Mouse (Mus musculus) embryonic facial prominence, embryonic 14.5 days (tissue): ENCODE measurements around the gene Zcchc24. TPM values are rescaled to one million over a fixed set of nuclear protein-coding genes. Genes with fewer than 3 reads are reported as not detected.

Experiments
- ATAC-seq: fragments of 200-750 bp; cut with Nextera tagmentation; 2 replicates; pipeline ENCODE4 v1.8.0; 2017; ENCODE audit warnings: low read depth, moderate number of reproducible peaks, moderate TSS enrichment
- DNase-seq: peaks from one replicate; pipeline ENCODE4 v3.0.0-alpha.2; 2015; ENCODE audit warnings: low spot score
- H3K27ac ChIP-seq: fragments of 300-500 bp; sonication (generic); replicated peaks from 2 replicates; pipeline ENCODE4 v1.5.1; 2014; ENCODE audit warnings: low read depth, mild to moderate bottlenecking, low read length, moderate library complexity
- H3K27me3 ChIP-seq: fragments of 300-500 bp; sonication (generic); replicated peaks from 2 replicates; pipeline ENCODE4 v1.6.1; 2014; ENCODE audit warnings: low read length; ENCODE audit not compliant: control insufficient read depth, insufficient read depth
- H3K36me3 ChIP-seq: fragments of 300-500 bp; sonication (generic); 2 replicates; pipeline ENCODE4 v1.6.1; 2014; ENCODE audit warnings: low read length, mixed read lengths; ENCODE audit not compliant: control insufficient read depth, insufficient read depth
- H3K4me1 ChIP-seq: fragments of 300-500 bp; sonication (generic); 2 replicates; pipeline ENCODE4 v1.6.1; 2014; ENCODE audit warnings: antibody characterized with exemption, low read length; ENCODE audit not compliant: control insufficient read depth, insufficient read depth
- H3K4me2 ChIP-seq: fragments of 300-500 bp; sonication (generic); 2 replicates; pipeline ENCODE4 v1.6.1; 2014; ENCODE audit warnings: low read depth, mild to moderate bottlenecking, low read length, moderate library complexity, mixed read lengths
- H3K4me3 ChIP-seq: fragments of 300-500 bp; sonication (generic); 2 replicates; pipeline ENCODE4 v1.5.1; 2014; ENCODE audit warnings: low read depth, mild to moderate bottlenecking, low read length
- H3K9ac ChIP-seq: fragments of 300-500 bp; sonication (generic); 2 replicates; pipeline ENCODE4 v1.6.1; 2014; ENCODE audit warnings: low read depth, mild to moderate bottlenecking, low read length, moderate library complexity, mixed read lengths
- H3K9me3 ChIP-seq: fragments of 300-500 bp; sonication (generic); 2 replicates; pipeline ENCODE4 v1.6.1; 2016; ENCODE audit warnings: low read length; ENCODE audit not compliant: control insufficient read depth
- WGBS: fragments of 180-500 bp; shearing (Covaris S2); extraction: QIAGEN DNeasy Blood & Tissue Kit; methylation state at CpG from one replicate; pipeline ENCODE4 v1.1.7; 2014; 5-methylcytosine and 5-hydroxymethylcytosine counted together
- polyA plus RNA-seq: library from polyadenylated mRNA; unstranded; fragments of >200 nt; fragmentation: Nextera tagmentation; extraction: Ambion mirVana; gene quantifications from 2 replicates; pipeline ENCODE4 v1.2.1, GENCODE M21; 2014

Gene Zcchc24
- polyA plus RNA-seq, 1 experiment from 2014 or later, result 45.6 TPM

GRCm38 (mm10) chr14:25749143-25749909 lies 19.5 kb downstream of the Zcchc24 start:
- no peak overlapping the region for H3K9ac ChIP-seq
- DNase-seq, result peak; percentile 70
- no peak overlapping the region for H3K4me3 ChIP-seq
- H3K27me3 ChIP-seq, result no peaks in the 10 kb centered on the region
- H3K27ac ChIP-seq, result peak overlapping the region; percentile 35
- H3K4me2 ChIP-seq, result no peak overlapping the region
- 21% methylated on average over 13 of the region's 13 CpGs for WGBS
- no peak for ATAC-seq
- H3K9me3 ChIP-seq, result no peaks in the 10 kb centered on the region
- H3K4me1 ChIP-seq, result peaks cover 19% of the 10 kb centered on the region
- peaks cover 36% of the 10 kb centered on the region for H3K36me3 ChIP-seq

GRCm38 (mm10) chr14:25747996-25748756 lies 20.7 kb downstream of the Zcchc24 start:
- Histone ChIP-seq H3K4me3 (no peak overlapping the region), H3K9ac (no peak overlapping the region), H3K27ac (0 out of 2 replicates have a peak overlapping the region, but pooled peaks have one; percentile 11), H3K4me1 (peaks cover 19% of the 10 kb centered on the region), H3K36me3 (peaks cover 32% of the 10 kb centered on the region), H3K9me3 (no peaks in the 10 kb centered on the region), H3K4me2 (no peak overlapping the region), H3K27me3 (no peaks in the 10 kb centered on the region)
- DNase-seq, result no peak
- no peak for ATAC-seq
- WGBS, result 58% methylated on average over 5 of the region's 7 CpGs

- Histone ChIP-seq H3K4me2 (no peak overlapping the region), H3K4me1 (peaks cover 19% of the 10 kb centered on the region), H3K9me3 (no peaks in the 10 kb centered on the region), H3K4me3 (no peak overlapping the region), H3K27me3 (no peaks in the 10 kb centered on the region), H3K27ac (0 out of 2 replicates have a peak overlapping the region, but pooled peaks have one; percentile 11), H3K36me3 (peaks cover 31% of the 10 kb centered on the region), H3K9ac (no peak overlapping the region)
- peak; percentile 79 for ATAC-seq
- DNase-seq, result peak; percentile 70
- WGBS, result 67% methylated on average over 20 of the region's 21 CpGs
These were observed 21.6 kb downstream of the Zcchc24 start for GRCm38 (mm10) chr14:25746971-25747945.

GRCm38 (mm10) chr14:25746371-25746770 lies 22.5 kb downstream of the Zcchc24 start:
- Histone ChIP-seq H3K36me3 (peaks cover 24% of the 10 kb centered on the region), H3K9me3 (no peaks in the 10 kb centered on the region), H3K4me3 (no peak overlapping the region), H3K4me1 (peaks cover 19% of the 10 kb centered on the region), H3K4me2 (no peak overlapping the region), H3K27ac (no peak overlapping the region), H3K27me3 (no peaks in the 10 kb centered on the region), H3K9ac (no peak overlapping the region)
- no peak for DNase-seq
- ATAC-seq, result no peak
- WGBS, result 87% methylated on average over 6 of the region's 6 CpGs

GRCm38 (mm10) chr14:25745365-25746184 lies 23.3 kb downstream of the Zcchc24 start:
- no peak overlapping the region for H3K27ac ChIP-seq
- peaks cover 20% of the 10 kb centered on the region; the same call in 1 of the 2 replicates for H3K36me3 ChIP-seq
- DNase-seq (no peak), ATAC-seq (no peak)
- 68% methylated on average over 11 of the region's 11 CpGs for WGBS
- H3K9ac ChIP-seq, result no peak overlapping the region
- no peak overlapping the region for H3K4me3 ChIP-seq
- no peaks in the 10 kb centered on the region for H3K9me3 ChIP-seq
- no peak overlapping the region for H3K4me2 ChIP-seq
- H3K4me1 ChIP-seq, result peaks cover 19% of the 10 kb centered on the region
- H3K27me3 ChIP-seq, result no peaks in the 10 kb centered on the region

- no peak overlapping the region for H3K4me3 ChIP-seq
- H3K4me1 ChIP-seq, result peaks cover 22% of the 10 kb centered on the region
- WGBS, result 94% methylated on average over 5 of the region's 5 CpGs
- H3K9me3 ChIP-seq, result no peaks in the 10 kb centered on the region
- H3K27me3 ChIP-seq, result no peaks in the 10 kb centered on the region
- no peak overlapping the region for H3K27ac ChIP-seq
- H3K36me3 ChIP-seq, result peaks cover 17% of the 10 kb centered on the region; the same call in 1 of the 2 replicates
- no peak for DNase-seq
- ATAC-seq, result no peak
- H3K9ac ChIP-seq, result no peak overlapping the region
- no peak overlapping the region for H3K4me2 ChIP-seq
These were observed 25.9 kb downstream of the Zcchc24 start for GRCm38 (mm10) chr14:25742943-25743342.

- WGBS, result 59% methylated on average over 5 of the region's 5 CpGs
- ATAC-seq, result no peak
These were observed 26.9 kb downstream of the Zcchc24 start for GRCm38 (mm10) chr14:25741840-25742367.

More at GRCm38 (mm10) chr14:25741840-25742367, 26.9 kb downstream of the Zcchc24 start:
- H3K4me3 ChIP-seq, result no peak overlapping the region
- no peak overlapping the region for H3K9ac ChIP-seq
- H3K36me3 ChIP-seq, result peaks cover 21% of the 10 kb centered on the region; the same call in 1 of the 2 replicates
- peaks cover 32% of the 10 kb centered on the region for H3K4me1 ChIP-seq
- H3K9me3 ChIP-seq, result no peaks in the 10 kb centered on the region
- no peak overlapping the region for H3K27ac ChIP-seq
- DNase-seq, result no peak
- H3K4me2 ChIP-seq, result no peak overlapping the region
- H3K27me3 ChIP-seq, result no peaks in the 10 kb centered on the region
